Mouse (Mus musculus) megakaryocyte progenitor cell, adult 5-6 weeks (primary cell): Measurements from ENCODE around the gene Supt5. TPM values are rescaled to one million over a fixed set of nuclear protein-coding genes. Genes with fewer than 3 reads are reported as not detected.

Source experiments
- total RNA-seq, 2 experiments: library from RNA; stranded (forward) in 1 of 2; stranded (reverse) in 1 of 2; fragments of 157-497, 149-512 nt in 1 of 2; fragments of 200-1000 nt in 1 of 2; gene quantifications; 2 replicates each; pipeline versions ENCODE4 v1.2.3 to v1.2.4; 2015 to 2017

The Supt5 gene
- total RNA-seq, 2 experiments from 2014 or later, result 44.5 to 64.6 TPM

Other genes with a start within 250 kb of the Supt5 start
- not detected in 2 replicates for gene 9530053A07Rik, start 209.3 kb downstream of the Supt5 start, total RNA-seq (2015)
- not detected in 2 replicates for gene 9530053A07Rik, start 209.3 kb downstream of the Supt5 start, total RNA-seq (2017)
- gene Fbl, start 169.0 kb downstream of the Supt5 start, total RNA-seq (2015), result 164 and 172 TPM in 2 replicates
- 207 and 270 TPM in 2 replicates for gene Fbl, start 169.0 kb downstream of the Supt5 start, total RNA-seq (2017)
- gene Dyrk1b, start 159.3 kb downstream of the Supt5 start, total RNA-seq (2015), result 1.2 and 2.1 TPM in 2 replicates
- gene Dyrk1b, start 159.3 kb downstream of the Supt5 start, total RNA-seq (2017), result 1.1 and 1.2 TPM in 2 replicates
- 1.9 and 2.9 TPM in 2 replicates for gene Eid2, start 70.9 kb downstream of the Supt5 start, total RNA-seq (2015)
- gene Eid2, start 70.9 kb downstream of the Supt5 start, total RNA-seq (2017), result 3.5 TPM in 2 replicates
- 3.6 and 4.5 TPM in 2 replicates for gene Eid2b, start 61.0 kb downstream of the Supt5 start, total RNA-seq (2015)
- 1.6 and 2.7 TPM in 2 replicates for gene Eid2b, start 61.0 kb downstream of the Supt5 start, total RNA-seq (2017)
- gene Selenov, start 47.6 kb downstream of the Supt5 start, total RNA-seq (2015), result not detected in 2 replicates
- gene Selenov, start 47.6 kb downstream of the Supt5 start, total RNA-seq (2017), result not detected in 2 replicates
- not detected in 2 replicates for gene Dll3, start 36.5 kb downstream of the Supt5 start, total RNA-seq (2015)
- 0.25 and 0.34 TPM in 2 replicates for gene Dll3, start 36.5 kb downstream of the Supt5 start, total RNA-seq (2017)
- 41.2 and 45.2 TPM in 2 replicates for gene Timm50, start 26.7 kb downstream of the Supt5 start, total RNA-seq (2015)
- 37.6 and 51.9 TPM in 2 replicates for gene Timm50, start 26.7 kb downstream of the Supt5 start, total RNA-seq (2017)
- gene Rps16, start 11.9 kb upstream of the Supt5 start, total RNA-seq (2015), result 3,279 and 3,562 TPM in 2 replicates
- gene Rps16, start 11.9 kb upstream of the Supt5 start, total RNA-seq (2017), result 756 and 903 TPM in 2 replicates
- gene Plekhg2, start 33.9 kb upstream of the Supt5 start, total RNA-seq (2015), result 2.9 and 4.3 TPM in 2 replicates
- gene Plekhg2, start 33.9 kb upstream of the Supt5 start, total RNA-seq (2017), result 2.0 and 2.1 TPM in 2 replicates
- gene Zfp36, start 41.5 kb upstream of the Supt5 start, total RNA-seq (2015), result 87.3 and 149 TPM in 2 replicates
- gene Zfp36, start 41.5 kb upstream of the Supt5 start, total RNA-seq (2017), result 26.0 and 46.4 TPM in 2 replicates
- gene Med29, start 54.0 kb upstream of the Supt5 start, total RNA-seq (2015), result 30.6 and 36.8 TPM in 2 replicates
- 18.0 and 21.1 TPM in 2 replicates for gene Med29, start 54.0 kb upstream of the Supt5 start, total RNA-seq (2017)
- 63.9 and 89.2 TPM in 2 replicates for gene Paf1, start 54.2 kb upstream of the Supt5 start, total RNA-seq (2015)
- 146 and 184 TPM in 2 replicates for gene Paf1, start 54.2 kb upstream of the Supt5 start, total RNA-seq (2017)
- 378 and 389 TPM in 2 replicates for gene Gmfg, start 98.7 kb upstream of the Supt5 start, total RNA-seq (2015)
- 658 and 664 TPM in 2 replicates for gene Gmfg, start 98.7 kb upstream of the Supt5 start, total RNA-seq (2017)
- 1.2 TPM in 2 replicates for gene Lrfn1, start 113.2 kb upstream of the Supt5 start, total RNA-seq (2015)
- 1.7 and 2.3 TPM in 2 replicates for gene Lrfn1, start 113.2 kb upstream of the Supt5 start, total RNA-seq (2017)
- gene Ifnl2, start 171.7 kb upstream of the Supt5 start, total RNA-seq (2015), result not detected in 2 replicates
- gene Ifnl2, start 171.7 kb upstream of the Supt5 start, total RNA-seq (2017), result not detected in 2 replicates
- not detected in 2 replicates for gene Ifnl3, start 184.1 kb upstream of the Supt5 start, total RNA-seq (2015)
- not detected in 2 replicates for gene Ifnl3, start 184.1 kb upstream of the Supt5 start, total RNA-seq (2017)
- gene Sycn, start 202.1 kb upstream of the Supt5 start, total RNA-seq (2015), result not detected in 2 replicates
- not detected in 2 replicates for gene Sycn, start 202.1 kb upstream of the Supt5 start, total RNA-seq (2017)
- not detected in 2 replicates for gene Nccrp1, start 208.5 kb upstream of the Supt5 start, total RNA-seq (2015)
- not detected in 2 replicates for gene Nccrp1, start 208.5 kb upstream of the Supt5 start, total RNA-seq (2017)